Mouse (Mus musculus): ENCODE measurements around the gene Prr7. TPM values are rescaled to one million over a fixed set of nuclear protein-coding genes. Genes with fewer than 3 reads are reported as not detected.

The Prr7 gene
- polyA plus RNA-seq, 1 experiment from 2014 or later: 0.55 TPM

- Histone ChIP-seq H3K27me3 (replicated peaks; ENCODE audit: control insufficient read depth, insufficient read depth, low read length) (no peaks in the 10 kb centered on the region), H3K4me1 (replicated peaks; ENCODE audit: control insufficient read depth, insufficient read depth, low read length) (peaks cover 40% of the 10 kb centered on the region), H3K27ac (ENCODE audit: low read depth) (peak within 1 kb of the TSS; percentile 93), H3K4me3 (ENCODE audit: low read depth, low read length) (peak within 1 kb of the TSS; percentile 93), H3K9me3 (ENCODE audit: control insufficient read depth, low read length) (no peaks in the 10 kb centered on the region), H3K36me3 (ENCODE audit: control insufficient read depth, insufficient read depth, low read length) (peaks cover 4% of the 10 kb centered on the region; the same call in 1 of the 2 replicates), H3K9ac (ENCODE audit: low read length) (peak within 1 kb of the TSS; percentile 98), H3K4me2 (ENCODE audit: low read length) (peak within 1 kb of the TSS; percentile 93)
- peak; percentile 84 for ATAC-seq (replicated peaks; ENCODE audit: low FRiP score, low TSS enrichment, low read depth)
- peak; percentile 82 for DNase-seq (ENCODE audit: low spot score)
- WGBS: 1% methylated on average over 34 of the region's 83 CpGs
Observed at GRCm38 (mm10) chr13:55487578-55488498, 23.8 kb downstream of the Prr7 start, which contains the start of gene Dbn1. Gene Dbn1 (minus strand): TSS chr13:55488111.

DNA sequence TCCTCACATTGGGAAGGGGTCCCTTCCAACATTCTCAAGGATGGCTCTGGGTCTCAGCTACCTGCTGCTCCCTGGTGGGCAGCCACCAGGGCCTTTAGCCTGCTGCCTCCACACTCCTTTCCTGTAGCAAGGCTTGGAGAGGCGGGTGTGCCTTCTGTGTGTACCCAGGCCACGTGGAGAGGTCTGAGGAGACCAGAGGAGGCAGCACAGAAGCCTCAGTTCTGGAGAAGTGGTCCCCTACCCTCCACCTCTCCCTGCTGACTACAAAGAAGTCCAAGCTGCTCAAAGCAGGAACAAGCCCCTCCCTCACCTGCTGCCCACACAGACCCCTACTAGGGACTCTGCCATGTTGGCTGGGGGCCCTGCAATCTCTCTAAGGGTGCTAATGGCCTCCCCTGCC is 30.2 kb downstream of the Prr7 start:
- DNase-seq (ENCODE audit: low spot score): no peak

DNA sequence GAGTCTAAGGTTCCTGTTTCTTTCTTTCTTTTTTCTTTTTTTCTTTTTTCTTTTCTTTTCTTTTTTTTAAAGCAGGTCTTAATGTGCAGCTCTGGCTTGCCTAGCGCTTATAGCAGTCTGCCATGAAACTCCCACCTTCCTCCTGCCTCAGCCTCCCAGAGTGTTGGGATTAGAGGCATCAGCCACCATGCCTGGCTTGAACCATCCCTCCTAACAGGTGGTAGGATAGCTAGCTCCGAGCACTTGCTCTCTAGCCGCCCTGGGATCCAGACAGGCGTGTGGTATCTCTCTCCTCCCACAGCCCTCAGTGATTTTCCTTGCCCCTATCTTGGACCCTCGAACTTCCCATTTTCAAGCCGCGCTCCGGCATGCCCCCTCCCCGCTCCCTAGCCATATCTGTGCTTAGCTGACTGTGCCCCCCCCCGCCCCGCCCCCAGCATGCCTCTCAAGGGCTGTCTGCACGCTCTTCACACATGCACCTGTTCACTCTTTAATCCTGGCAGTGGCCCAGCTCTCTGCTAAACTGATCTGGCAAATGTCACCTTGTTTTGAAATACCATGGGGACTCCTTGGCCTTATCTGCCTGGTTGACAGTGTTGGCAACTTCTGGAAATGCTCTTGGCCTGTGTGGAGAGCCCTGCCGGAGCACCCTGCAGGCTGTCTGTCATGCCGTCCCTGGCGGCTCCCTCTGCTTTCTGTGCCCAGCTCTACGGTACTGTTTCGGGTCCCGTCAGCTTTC is 31.0 kb downstream of the Prr7 start:
- Histone ChIP-seq H3K4me3 (ENCODE audit: low read depth, low read length) (no peak overlapping the region), H3K36me3 (ENCODE audit: control insufficient read depth, insufficient read depth, low read length) (peaks cover 21% of the 10 kb centered on the region), H3K4me2 (ENCODE audit: low read length) (no peak overlapping the region), H3K9me3 (ENCODE audit: control insufficient read depth, low read length) (no peaks in the 10 kb centered on the region), H3K4me1 (replicated peaks; ENCODE audit: control insufficient read depth, insufficient read depth, low read length) (peaks cover 4% of the 10 kb centered on the region; the same call in 1 of the 2 replicates), H3K27ac (ENCODE audit: low read depth) (no peak overlapping the region), H3K9ac (ENCODE audit: low read length) (no peak overlapping the region), H3K27me3 (replicated peaks; ENCODE audit: control insufficient read depth, insufficient read depth, low read length) (no peaks in the 10 kb centered on the region)
- ATAC-seq (replicated peaks; ENCODE audit: low FRiP score, low TSS enrichment, low read depth) (peak; percentile 38; the same call in 1 of the 2 replicates), DNase-seq (ENCODE audit: low spot score) (no peak)
- 16% methylated on average over 18 of the region's 18 CpGs for WGBS

More for the DNA sequence above, 30.2 kb downstream of the Prr7 start:
- Histone ChIP-seq H3K27me3 (replicated peaks; ENCODE audit: control insufficient read depth, insufficient read depth, low read length) (no peaks in the 10 kb centered on the region), H3K4me2 (ENCODE audit: low read length) (no peak overlapping the region), H3K27ac (ENCODE audit: low read depth) (no peak overlapping the region), H3K9ac (ENCODE audit: low read length) (no peak overlapping the region), H3K36me3 (ENCODE audit: control insufficient read depth, insufficient read depth, low read length) (peaks cover 18% of the 10 kb centered on the region), H3K4me3 (ENCODE audit: low read depth, low read length) (no peak overlapping the region), H3K9me3 (ENCODE audit: control insufficient read depth, low read length) (no peaks in the 10 kb centered on the region), H3K4me1 (replicated peaks; ENCODE audit: control insufficient read depth, insufficient read depth, low read length) (peaks cover 4% of the 10 kb centered on the region; the same call in 1 of the 2 replicates)
- ATAC-seq (replicated peaks; ENCODE audit: low FRiP score, low TSS enrichment, low read depth): no peak
- 17% methylated on average over 2 of the region's 2 CpGs for WGBS

DNA sequence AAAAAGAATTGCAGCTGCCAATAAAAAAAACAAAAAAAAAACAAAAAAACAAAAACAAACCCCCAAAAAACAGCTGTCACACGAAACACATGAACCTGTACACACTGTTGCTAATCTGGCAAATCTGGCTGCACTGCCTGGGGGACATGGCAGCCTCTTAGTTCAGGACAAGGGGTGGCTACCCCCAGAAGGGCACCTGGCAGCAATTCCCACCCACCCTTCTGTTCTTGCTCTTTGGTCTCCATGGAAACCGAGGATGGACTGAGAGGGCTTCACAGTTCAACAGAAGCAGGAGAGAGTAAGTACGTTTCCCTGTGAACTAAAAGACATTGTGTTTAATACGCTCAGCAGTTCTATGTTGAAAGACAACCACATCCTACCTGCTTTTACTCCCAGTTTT is 31.6 kb downstream of the Prr7 start:
- H3K27ac ChIP-seq (ENCODE audit: low read depth): no peak overlapping the region
- H3K4me3 ChIP-seq (ENCODE audit: low read depth, low read length): no peak overlapping the region
- H3K4me1 ChIP-seq (replicated peaks; ENCODE audit: control insufficient read depth, insufficient read depth, low read length): peaks cover 4% of the 10 kb centered on the region; the same call in 1 of the 2 replicates
- no peak for DNase-seq (ENCODE audit: low spot score)
- H3K27me3 ChIP-seq (replicated peaks; ENCODE audit: control insufficient read depth, insufficient read depth, low read length): no peaks in the 10 kb centered on the region
- 46% methylated on average over 4 of the region's 4 CpGs for WGBS
- ATAC-seq (replicated peaks; ENCODE audit: low FRiP score, low TSS enrichment, low read depth): no peak
- H3K9ac ChIP-seq (ENCODE audit: low read length): no peak overlapping the region
- H3K9me3 ChIP-seq (ENCODE audit: control insufficient read depth, low read length): no peaks in the 10 kb centered on the region
- H3K4me2 ChIP-seq (ENCODE audit: low read length): no peak overlapping the region
- peaks cover 27% of the 10 kb centered on the region for H3K36me3 ChIP-seq (ENCODE audit: control insufficient read depth, insufficient read depth, low read length)

- Histone ChIP-seq H3K9me3 (ENCODE audit: control insufficient read depth, low read length) (no peaks in the 10 kb centered on the region), H3K9ac (ENCODE audit: low read length) (no peak overlapping the region), H3K4me2 (ENCODE audit: low read length) (no peak overlapping the region), H3K27ac (ENCODE audit: low read depth) (no peak overlapping the region), H3K4me3 (ENCODE audit: low read depth, low read length) (no peak overlapping the region), H3K27me3 (replicated peaks; ENCODE audit: control insufficient read depth, insufficient read depth, low read length) (no peaks in the 10 kb centered on the region), H3K4me1 (replicated peaks; ENCODE audit: control insufficient read depth, insufficient read depth, low read length) (peaks cover 4% of the 10 kb centered on the region; the same call in 1 of the 2 replicates), H3K36me3 (ENCODE audit: control insufficient read depth, insufficient read depth, low read length) (peaks cover 35% of the 10 kb centered on the region)
- WGBS: 75% methylated on average over 6 of the region's 6 CpGs
- ATAC-seq (replicated peaks; ENCODE audit: low FRiP score, low TSS enrichment, low read depth) (no peak), DNase-seq (ENCODE audit: low spot score) (no peak)
Observed at GRCm38 (mm10) chr13:55496661-55497060, 32.6 kb downstream of the Prr7 start.

GRCm38 (mm10) chr13:55498906-55499305 is 34.8 kb downstream of the Prr7 start:
- DNase-seq (ENCODE audit: low spot score) (no peak), ATAC-seq (replicated peaks; ENCODE audit: low FRiP score, low TSS enrichment, low read depth) (no peak)
- Histone ChIP-seq H3K27me3 (replicated peaks; ENCODE audit: control insufficient read depth, insufficient read depth, low read length) (no peaks in the 10 kb centered on the region), H3K4me1 (replicated peaks; ENCODE audit: control insufficient read depth, insufficient read depth, low read length) (peaks cover 4% of the 10 kb centered on the region; the same call in 1 of the 2 replicates), H3K4me2 (ENCODE audit: low read length) (no peak overlapping the region), H3K9me3 (ENCODE audit: control insufficient read depth, low read length) (no peaks in the 10 kb centered on the region), H3K36me3 (ENCODE audit: control insufficient read depth, insufficient read depth, low read length) (peaks cover 55% of the 10 kb centered on the region), H3K27ac (ENCODE audit: low read depth) (no peak overlapping the region), H3K4me3 (ENCODE audit: low read depth, low read length) (no peak overlapping the region), H3K9ac (ENCODE audit: low read length) (no peak overlapping the region)
- 54% methylated on average over 11 of the region's 11 CpGs for WGBS

GRCm38 (mm10) chr13:55500575-55500974 is 36.5 kb downstream of the Prr7 start:
- Histone ChIP-seq H3K4me3 (ENCODE audit: low read depth, low read length) (no peak overlapping the region), H3K36me3 (ENCODE audit: control insufficient read depth, insufficient read depth, low read length) (peaks cover 72% of the 10 kb centered on the region), H3K27ac (ENCODE audit: low read depth) (no peak overlapping the region), H3K4me2 (ENCODE audit: low read length) (no peak overlapping the region), H3K9ac (ENCODE audit: low read length) (no peak overlapping the region), H3K4me1 (replicated peaks; ENCODE audit: control insufficient read depth, insufficient read depth, low read length) (peaks cover 4% of the 10 kb centered on the region; the same call in 1 of the 2 replicates), H3K27me3 (replicated peaks; ENCODE audit: control insufficient read depth, insufficient read depth, low read length) (no peaks in the 10 kb centered on the region), H3K9me3 (ENCODE audit: control insufficient read depth, low read length) (no peaks in the 10 kb centered on the region)
- DNase-seq (ENCODE audit: low spot score) (no peak), ATAC-seq (replicated peaks; ENCODE audit: low FRiP score, low TSS enrichment, low read depth) (no peak)
- WGBS: 68% methylated on average over 10 of the region's 10 CpGs

- no peak overlapping the region for H3K9ac ChIP-seq (ENCODE audit: low read length)
- no peak for ATAC-seq (replicated peaks; ENCODE audit: low FRiP score, low TSS enrichment, low read depth)
- no peak for DNase-seq (ENCODE audit: low spot score)
- peaks cover 90% of the 10 kb centered on the region for H3K36me3 ChIP-seq (ENCODE audit: control insufficient read depth, insufficient read depth, low read length)
- no peaks in the 10 kb centered on the region for H3K9me3 ChIP-seq (ENCODE audit: control insufficient read depth, low read length)
- no peaks in the 10 kb centered on the region for H3K27me3 ChIP-seq (replicated peaks; ENCODE audit: control insufficient read depth, insufficient read depth, low read length)
- no peak overlapping the region for H3K4me2 ChIP-seq (ENCODE audit: low read length)
- H3K4me1 ChIP-seq (replicated peaks; ENCODE audit: control insufficient read depth, insufficient read depth, low read length): 0 out of 2 replicates have a peak, but pooled peaks cover 4% of the 10 kb centered on the region
- 82% methylated on average over 8 of the region's 8 CpGs for WGBS
- no peak overlapping the region for H3K4me3 ChIP-seq (ENCODE audit: low read depth, low read length)
- no peak overlapping the region for H3K27ac ChIP-seq (ENCODE audit: low read depth)
Observed at GRCm38 (mm10) chr13:55502405-55502804, 38.3 kb downstream of the Prr7 start.

All from intestine, embryonic 14.5 days (tissue).